In the genomic region with DNA sequence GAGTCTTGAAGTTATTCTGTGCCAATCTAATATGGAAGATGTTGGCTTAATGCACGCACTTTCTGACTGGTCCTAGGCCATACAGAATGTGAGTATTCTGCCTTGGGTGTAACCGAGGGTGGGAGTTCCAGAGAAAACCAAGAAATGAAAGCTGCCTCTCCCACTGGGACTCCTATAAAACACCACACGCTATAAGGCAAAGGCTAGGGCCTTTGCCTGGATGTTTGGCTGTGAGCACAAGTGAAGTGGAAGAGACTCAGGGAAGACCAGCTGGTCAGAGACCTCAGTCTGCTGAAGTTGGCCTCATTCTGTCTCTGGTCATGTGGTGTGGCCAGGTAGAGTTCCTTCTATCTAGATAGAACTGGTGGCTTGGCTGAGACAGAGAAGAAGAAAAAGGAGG, we compare ENCODE assay signal across 24 mouse cellular contexts. TPM values are rescaled to one million over a fixed set of nuclear protein-coding genes. Genes with fewer than 3 reads are reported as not detected.
A peak's percentile ranks its signal among the peaks of the same experiment; 100 is the strongest.
DNase-seq lines count a peak whose midpoint lies in the region; ATAC-seq and TF ChIP-seq lines count a peak whose summit lies in the region.
"Had no signal": no experiment of that assay in that cellular context is flagged by ENCODE, and none has a peak within 500 bp of the region (broad histone marks: within the 10 kb centered on the region; RNA-seq: fewer than 3 reads in every experiment).

No protein-coding gene starts in this region.

- peak overlapping the region; percentile 74; the same call in 1 of the 2 replicates for H3K27ac ChIP-seq in liver, postnatal 0 days (ENCODE audit: low read depth)
- no peak overlapping the region for H3K27ac ChIP-seq in forebrain, embryonic 16.5 days (ENCODE audit: low read length)
- H3K27ac ChIP-seq: hindbrain, embryonic 15.5 days had no signal

- no peak for ATAC-seq in liver, postnatal 0 days
- ATAC-seq in forebrain, embryonic 16.5 days = no peak
- ATAC-seq: inflammation-experienced regulatory T-cells, adult 6 months had no signal

- H3K4me2 ChIP-seq in liver, postnatal 0 days (ENCODE audit: low read depth, low read length) = no peak overlapping the region
- no peak overlapping the region for H3K4me2 ChIP-seq in forebrain, embryonic 16.5 days (ENCODE audit: low read length)
- H3K4me2 ChIP-seq: embryonic facial prominence, embryonic 15.5 days; forebrain, embryonic 12.5 days; heart, embryonic 13.5 days; hindbrain, embryonic 15.5 days; limb, embryonic 12.5 days; liver, embryonic 12.5 days had no signal

- peaks cover 19% of the 10 kb centered on the region for H3K4me1 ChIP-seq in liver, postnatal 0 days (ENCODE audit: insufficient read depth)
- peaks cover 21% of the 10 kb centered on the region for H3K4me1 ChIP-seq in forebrain, embryonic 16.5 days (replicated peaks; ENCODE audit: control insufficient read depth, insufficient read depth, low read length)

- no peaks in the 10 kb centered on the region for H3K9me3 ChIP-seq in liver, postnatal 0 days (ENCODE audit: low read length)
- H3K9me3 ChIP-seq in forebrain, embryonic 16.5 days (ENCODE audit: control insufficient read depth, low read length) = no peaks in the 10 kb centered on the region
- H3K9me3 ChIP-seq: embryonic facial prominence, embryonic 15.5 days; forebrain, embryonic 12.5 days; heart, embryonic 13.5 days; hindbrain, embryonic 15.5 days; liver, embryonic 12.5 days had no signal

- H3K9ac ChIP-seq in liver, postnatal 0 days (replicated peaks) = no peak overlapping the region
- no peak overlapping the region for H3K9ac ChIP-seq in forebrain, embryonic 16.5 days (replicated peaks; ENCODE audit: low read depth, low read length)
- H3K9ac ChIP-seq: embryonic facial prominence, embryonic 15.5 days; forebrain, embryonic 12.5 days; heart, embryonic 13.5 days; hindbrain, embryonic 15.5 days; limb, embryonic 12.5 days; liver, embryonic 12.5 days had no signal

- no peak for TF ChIP-seq CTCF in liver, postnatal 0 days (IDR thresholded peaks at IDR 0.05; ENCODE audit: low read depth)

- no peak overlapping the region for H3K4me3 ChIP-seq in liver, postnatal 0 days (ENCODE audit: low read depth, low read length)
- H3K4me3 ChIP-seq in forebrain, embryonic 16.5 days (replicated peaks; ENCODE audit: low read length) = no peak overlapping the region
- H3K4me3 ChIP-seq: embryonic facial prominence, embryonic 15.5 days; forebrain, embryonic 12.5 days; heart, embryonic 13.5 days; hindbrain, embryonic 15.5 days; limb, embryonic 12.5 days; liver, embryonic 12.5 days had no signal

- no peaks in the 10 kb centered on the region for H3K36me3 ChIP-seq in liver, postnatal 0 days (replicated peaks; ENCODE audit: insufficient read depth, low read length)
- H3K36me3 ChIP-seq in forebrain, embryonic 16.5 days (ENCODE audit: control insufficient read depth, insufficient read depth) = no peaks in the 10 kb centered on the region
- H3K36me3 ChIP-seq: forebrain, embryonic 12.5 days; G1E; hindbrain, embryonic 15.5 days; liver, embryonic 12.5 days had no signal

- no peaks in the 10 kb centered on the region for H3K27me3 ChIP-seq in liver, postnatal 0 days (ENCODE audit: insufficient read depth, low read length)
- no peaks in the 10 kb centered on the region; the same call in 1 of the 2 replicates for H3K27me3 ChIP-seq in forebrain, embryonic 16.5 days (replicated peaks; ENCODE audit: control insufficient read depth, insufficient read depth, low read length)
- H3K27me3 ChIP-seq: embryonic facial prominence, embryonic 15.5 days; forebrain, embryonic 12.5 days; heart, embryonic 13.5 days; hindbrain, embryonic 15.5 days; limb, embryonic 12.5 days; liver, embryonic 12.5 days had no signal

- no peak for TF ChIP-seq EP300 in liver, postnatal 0 days (IDR thresholded peaks at IDR 0.05; ENCODE audit: low read depth)

- peak; percentile 71 for DNase-seq in cerebellum, adult 11-12 months
- DNase-seq in cerebellum, postnatal 4 days (ENCODE audit: low spot score in 2 of 2) = no peak
- DNase-seq in liver, postnatal 0 days = no peak
- DNase-seq in liver = no peak
- peak; percentile 51 to 54 for DNase-seq in cerebellum, postnatal 36 days
- no peak for DNase-seq in urinary bladder, adult 2 months (ENCODE audit: low spot score)
- DNase-seq in layer of hippocampus, adult 9-10 months (ENCODE audit: low spot score) = no peak
- DNase-seq: adrenal gland, postnatal 14 days; gastrocnemius, postnatal 10 days; heart, postnatal 10 days; kidney, adult 8-10 months; kidney, postnatal 14 days; lung, adult 18-20 months; lung, postnatal 10 days; midbrain, embryonic 14.5 days had no signal

- WGBS in liver, postnatal 0 days (ENCODE audit: insufficient replicate concordance) = 78% methylated on average over 3 of the region's 3 CpGs
- 93% methylated on average over 3 of the region's 3 CpGs for WGBS in forebrain, embryonic 16.5 days

RNA-seq across cellular contexts. Expression of a gene that starts 23.4 kb away (rescaled TPM):
- polyA plus RNA-seq in liver, postnatal 0 days (2015; fragmentation: Nextera tagmentation; extraction: Ambion mirVana) = 2.1 and 2.8 TPM in 2 replicates
- 12.3 and 13.3 TPM in 2 replicates for polyA plus RNA-seq in urinary bladder, adult 2 months (2012; rRNA removed)
- 0.88 and 0.98 TPM in 2 replicates for polyA plus RNA-seq in forebrain, embryonic 16.5 days (2015; fragmentation: Nextera tagmentation; extraction: Ambion mirVana)
- polyA plus RNA-seq: G1E had no signal

Comparison
In these comparisons a context has a peak if more than half of its experiments do, and no peak if none do; other contexts are left out.
1. DNase-seq: peak in cerebellum, adult 11-12 months (single experiment) and cerebellum, postnatal 36 days (2 of 2); none in cerebellum, postnatal 4 days (0 of 2), liver, postnatal 0 days (single experiment), liver (single experiment), urinary bladder, adult 2 months (single experiment) and layer of hippocampus, adult 9-10 months (single experiment).